Mouse (Mus musculus): ENCODE results near the gene Dlk1. TPM values are rescaled to one million over a fixed set of nuclear protein-coding genes. Genes with fewer than 3 reads are reported as not detected.

Gene Dlk1
- polyA plus RNA-seq, 1 experiment: 0.44 TPM

GRCm38 (mm10) chr12:109437559-109438350 is 14.9 kb upstream of the Dlk1 start:
- Histone ChIP-seq H3K4me3 (replicated peaks; ENCODE audit: extremely low read depth, low read depth, low read length) (no peak overlapping the region), H3K4me1 (ENCODE audit: control insufficient read depth, insufficient read depth, low read length) (no peaks in the 10 kb centered on the region)
- WGBS: 13% methylated on average over 25 of the region's 25 CpGs
- TF ChIP-seq CTCF (IDR thresholded peaks at IDR 0.05; ENCODE audit: insufficient read depth, low read length) (peak; percentile 44; the same call in 1 of the 2 replicates), POLR2A (IDR thresholded peaks at IDR 0.05; ENCODE audit: borderline replicate concordance, extremely low read depth, low read depth, low read length) (no peak)
- DNase-seq: peak; percentile 80

DNA sequence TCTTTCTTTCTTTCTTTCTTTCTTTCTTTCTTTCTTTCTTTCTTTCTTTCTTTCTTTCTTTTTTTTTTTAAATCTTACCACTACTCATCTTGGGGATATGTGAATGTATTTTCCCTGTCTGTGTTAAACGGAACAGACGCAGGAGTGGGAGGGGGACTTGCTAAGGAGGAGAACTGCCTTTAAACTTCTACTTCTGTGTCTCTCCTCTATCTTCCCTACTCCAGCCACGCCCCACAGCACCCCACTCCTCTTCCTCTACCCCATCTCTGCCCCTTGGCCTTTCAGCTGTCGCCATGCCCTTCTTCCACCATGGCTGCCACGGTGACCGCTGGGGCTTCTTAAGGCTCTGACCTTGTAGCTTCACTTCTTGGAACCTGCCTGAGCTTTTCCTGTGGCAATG is 14.2 kb upstream of the Dlk1 start:
- no peak overlapping the region for H3K4me3 ChIP-seq (replicated peaks; ENCODE audit: extremely low read depth, low read depth, low read length)
- no peaks in the 10 kb centered on the region for H3K4me1 ChIP-seq (ENCODE audit: control insufficient read depth, insufficient read depth, low read length)
- DNase-seq: no peak
- TF ChIP-seq CTCF (IDR thresholded peaks at IDR 0.05; ENCODE audit: insufficient read depth, low read length) (no peak), POLR2A (IDR thresholded peaks at IDR 0.05; ENCODE audit: borderline replicate concordance, extremely low read depth, low read depth, low read length) (no peak)
- WGBS: 83% methylated on average over 6 of the region's 6 CpGs

DNA sequence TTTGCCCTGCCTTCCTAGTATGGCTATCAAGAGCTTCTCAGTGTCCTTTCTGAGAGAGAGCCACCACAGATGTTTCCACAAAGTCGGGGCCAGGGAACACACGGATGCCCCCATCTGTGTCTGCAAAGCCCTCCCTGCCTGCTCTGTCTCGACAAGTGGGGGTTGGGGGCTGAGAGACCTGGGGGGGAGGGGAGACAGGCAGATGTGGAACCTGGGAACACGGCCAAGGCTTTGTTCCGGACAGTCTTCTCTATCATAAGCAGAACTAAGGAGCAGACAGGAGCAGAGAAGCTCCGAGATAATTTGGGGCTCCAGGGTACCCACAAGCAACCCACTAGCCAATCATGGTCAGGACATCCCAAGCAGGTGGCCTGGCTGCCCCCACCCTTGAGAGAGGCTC is 12.6 kb upstream of the Dlk1 start:
- WGBS: 42% methylated on average over 6 of the region's 6 CpGs

GRCm38 (mm10) chr12:109441366-109441765 is 11.3 kb upstream of the Dlk1 start:
- TF ChIP-seq POLR2A (IDR thresholded peaks at IDR 0.05; ENCODE audit: borderline replicate concordance, extremely low read depth, low read depth, low read length): no peak
- no peak for TF ChIP-seq CTCF (IDR thresholded peaks at IDR 0.05; ENCODE audit: insufficient read depth, low read length)
- H3K4me3 ChIP-seq (replicated peaks; ENCODE audit: extremely low read depth, low read depth, low read length): no peak overlapping the region
- WGBS: 8% methylated on average over 6 of the region's 6 CpGs
- no peak for DNase-seq
- H3K4me1 ChIP-seq (ENCODE audit: control insufficient read depth, insufficient read depth, low read length): no peaks in the 10 kb centered on the region

More for the DNA sequence above, 12.6 kb upstream of the Dlk1 start:
- no peak for DNase-seq
- Histone ChIP-seq H3K4me3 (replicated peaks; ENCODE audit: extremely low read depth, low read depth, low read length) (no peak overlapping the region), H3K4me1 (ENCODE audit: control insufficient read depth, insufficient read depth, low read length) (no peaks in the 10 kb centered on the region)
- TF ChIP-seq CTCF (IDR thresholded peaks at IDR 0.05; ENCODE audit: insufficient read depth, low read length) (no peak), POLR2A (IDR thresholded peaks at IDR 0.05; ENCODE audit: borderline replicate concordance, extremely low read depth, low read depth, low read length) (no peak)

DNA sequence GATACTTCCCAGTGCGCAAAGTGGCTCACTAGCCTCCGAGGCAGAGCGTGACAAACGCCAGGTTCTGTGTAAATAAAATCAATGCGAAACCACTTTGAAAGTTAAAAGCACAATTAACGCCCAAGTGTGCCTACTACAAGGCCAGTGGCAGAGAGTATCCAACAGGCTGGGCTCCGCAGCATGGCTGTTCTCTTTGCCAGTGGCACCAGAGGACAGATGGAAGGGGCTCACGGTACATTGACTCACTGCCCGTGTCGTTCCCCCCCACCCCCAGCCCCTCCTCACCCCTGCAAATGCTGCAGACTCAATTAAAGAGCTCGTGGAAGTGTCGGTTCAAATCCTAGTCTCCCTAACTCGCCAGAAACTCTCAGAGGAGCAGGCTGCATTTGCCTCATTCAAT is 10.5 kb upstream of the Dlk1 start:
- TF ChIP-seq POLR2A (IDR thresholded peaks at IDR 0.05; ENCODE audit: borderline replicate concordance, extremely low read depth, low read depth, low read length) (no peak), CTCF (IDR thresholded peaks at IDR 0.05; ENCODE audit: insufficient read depth, low read length) (no peak)
- WGBS: 62% methylated on average over 13 of the region's 13 CpGs
- DNase-seq: no peak
- Histone ChIP-seq H3K4me1 (ENCODE audit: control insufficient read depth, insufficient read depth, low read length) (no peaks in the 10 kb centered on the region), H3K4me3 (replicated peaks; ENCODE audit: extremely low read depth, low read depth, low read length) (no peak overlapping the region)

- TF ChIP-seq POLR2A (IDR thresholded peaks at IDR 0.05; ENCODE audit: borderline replicate concordance, extremely low read depth, low read depth, low read length) (no peak), CTCF (IDR thresholded peaks at IDR 0.05; ENCODE audit: insufficient read depth, low read length) (no peak)
- 76% methylated on average over 3 of the region's 3 CpGs for whole genome bisulfite sequencing
- no peak for DNase-seq
- H3K4me1 ChIP-seq (ENCODE audit: control insufficient read depth, insufficient read depth, low read length): no peaks in the 10 kb centered on the region
- H3K4me3 ChIP-seq (replicated peaks; ENCODE audit: extremely low read depth, low read depth, low read length): no peak overlapping the region
Measured at GRCm38 (mm10) chr12:109443276-109443675, 9.3 kb upstream of the Dlk1 start.

GRCm38 (mm10) chr12:109444999-109445398 is 7.6 kb upstream of the Dlk1 start:
- H3K4me1 ChIP-seq (ENCODE audit: control insufficient read depth, insufficient read depth, low read length): 0 out of 2 replicates have a peak, but pooled peaks cover 2% of the 10 kb centered on the region
- WGBS: 63% methylated on average over 5 of the region's 5 CpGs
- H3K4me3 ChIP-seq (replicated peaks; ENCODE audit: extremely low read depth, low read depth, low read length): no peak overlapping the region
- no peak for DNase-seq
- TF ChIP-seq POLR2A (IDR thresholded peaks at IDR 0.05; ENCODE audit: borderline replicate concordance, extremely low read depth, low read depth, low read length): no peak
- TF ChIP-seq CTCF (IDR thresholded peaks at IDR 0.05; ENCODE audit: insufficient read depth, low read length): no peak

- 0 out of 2 replicates have a peak, but pooled peaks cover 2% of the 10 kb centered on the region for H3K4me1 ChIP-seq (ENCODE audit: control insufficient read depth, insufficient read depth, low read length)
- TF ChIP-seq POLR2A (IDR thresholded peaks at IDR 0.05; ENCODE audit: borderline replicate concordance, extremely low read depth, low read depth, low read length): no peak
- no peak for TF ChIP-seq CTCF (IDR thresholded peaks at IDR 0.05; ENCODE audit: insufficient read depth, low read length)
- H3K4me3 ChIP-seq (replicated peaks; ENCODE audit: extremely low read depth, low read depth, low read length): no peak overlapping the region
- WGBS: 24% methylated on average over 19 of the region's 19 CpGs
- no peak for DNase-seq
Measured at GRCm38 (mm10) chr12:109445499-109446235, 7.0 kb upstream of the Dlk1 start.

DNA sequence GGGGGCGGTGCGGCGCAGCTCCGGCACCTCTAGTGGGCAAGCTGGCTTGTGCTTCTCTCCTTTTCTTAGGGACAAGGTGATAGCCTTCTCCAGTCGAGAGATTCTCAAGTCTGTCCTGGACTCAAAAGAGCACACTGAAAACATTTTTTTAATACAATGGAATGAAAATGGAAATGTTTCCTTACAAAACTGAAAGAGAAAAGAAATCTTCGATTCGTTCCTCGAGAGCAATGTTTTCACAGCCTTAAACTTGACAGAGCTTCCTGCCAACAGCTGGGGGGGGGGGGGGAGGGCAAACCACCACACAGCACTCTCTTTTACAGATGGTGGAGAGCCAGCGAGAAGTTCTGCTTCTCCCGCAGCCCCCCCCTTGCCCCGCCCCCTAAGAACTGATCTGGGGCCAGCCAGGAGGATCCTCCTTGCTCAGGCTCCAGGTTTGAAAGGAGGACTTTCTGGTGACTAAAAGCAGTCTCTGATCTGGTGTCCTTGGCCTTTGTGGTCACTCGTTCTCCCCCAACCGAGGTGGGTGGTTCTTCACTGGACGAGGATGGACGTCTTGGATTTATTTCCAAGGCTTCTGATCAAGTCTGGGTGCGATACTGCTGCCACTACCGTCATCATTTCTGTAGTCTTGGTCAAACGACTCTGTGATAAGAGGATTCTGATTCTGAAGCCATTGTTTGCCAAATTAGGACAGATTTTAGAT is 6.2 kb upstream of the Dlk1 start:
- Histone ChIP-seq H3K4me1 (ENCODE audit: control insufficient read depth, insufficient read depth, low read length) (0 out of 2 replicates have a peak, but pooled peaks cover 2% of the 10 kb centered on the region), H3K4me3 (replicated peaks; ENCODE audit: extremely low read depth, low read depth, low read length) (no peak overlapping the region)
- no peak for DNase-seq
- no peak for TF ChIP-seq CTCF (IDR thresholded peaks at IDR 0.05; ENCODE audit: insufficient read depth, low read length)
- WGBS: 11% methylated on average over 18 of the region's 18 CpGs
